Mouse (Mus musculus): ENCODE results near the gene Txnl4b. TPM values are rescaled to one million over a fixed set of nuclear protein-coding genes. Genes with fewer than 3 reads are reported as not detected.

Txnl4b gene
- 16.3 and 16.7 TPM in 2 replicates for polyA plus RNA-seq (2015; fragmentation: Nextera tagmentation; extraction: Ambion mirVana)

DNA sequence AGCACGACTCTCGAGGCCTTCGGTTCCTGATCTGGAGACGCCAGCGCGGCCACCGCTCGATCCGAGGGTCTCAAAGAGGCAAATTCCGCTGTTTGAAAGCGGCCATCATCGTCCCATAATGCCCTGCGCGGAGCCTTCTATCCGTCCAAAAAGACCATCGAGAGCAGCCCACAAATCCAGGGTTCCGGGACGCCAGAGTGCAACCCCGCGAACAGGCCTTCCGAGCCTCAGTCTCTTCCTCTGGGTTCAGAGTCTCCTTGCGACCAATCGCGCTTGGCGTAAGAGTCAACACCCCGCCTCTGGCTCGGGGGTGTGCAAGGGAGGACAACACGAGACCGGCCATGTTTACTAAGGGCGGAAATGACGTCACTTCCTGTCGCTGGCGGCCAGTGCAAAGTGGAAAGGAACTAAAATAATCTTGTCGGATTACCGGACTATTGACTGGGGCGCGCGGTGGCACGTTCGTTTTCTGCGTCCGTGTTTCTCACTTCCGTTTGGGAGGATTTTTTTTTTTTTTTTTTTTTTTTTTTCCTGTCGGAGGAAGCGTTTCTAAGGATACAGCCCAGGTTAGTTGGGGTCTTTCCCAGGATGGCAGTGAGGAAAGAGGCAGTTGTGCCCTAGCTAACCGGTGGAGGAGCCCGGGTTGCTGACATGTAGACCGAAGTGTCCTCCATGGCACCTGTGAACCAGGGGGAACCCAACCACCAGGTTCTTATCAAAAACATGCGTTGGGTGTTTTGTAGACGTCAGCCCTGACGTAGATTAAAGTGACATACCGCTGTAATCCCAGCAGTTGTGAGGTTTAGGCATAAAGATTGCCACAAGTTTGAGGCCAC lies at the start of gene Txnl4b, which contains the start of gene Dhx38:
Txnl4b (plus strand) TSS at position 395 of the 836 bp plus-strand sequence.
Dhx38 (minus strand) TSS at position 364 of the 836 bp plus-strand sequence.
- Histone ChIP-seq H3K9ac (ENCODE audit: low read length) (peak within 1 kb of the TSS; percentile 96), H3K36me3 (ENCODE audit: control insufficient read depth, insufficient read depth, low read length) (peaks cover 13% of the 10 kb centered on the region), H3K27ac (replicated peaks) (peak within 1 kb of the TSS; percentile 97), H3K27me3 (ENCODE audit: control insufficient read depth, insufficient read depth, low read length) (no peaks in the 10 kb centered on the region), H3K4me3 (ENCODE audit: low read depth, low read length) (peak within 1 kb of the TSS; percentile 88), H3K9me3 (ENCODE audit: control insufficient read depth, low read length) (no peaks in the 10 kb centered on the region), H3K4me1 (replicated peaks; ENCODE audit: control insufficient read depth, insufficient read depth) (no peaks in the 10 kb centered on the region; the same call in 1 of the 2 replicates), H3K4me2 (replicated peaks; ENCODE audit: low read depth) (peak within 1 kb of the TSS; percentile 78)
- ATAC-seq (ENCODE audit: low FRiP score, low TSS enrichment) = peak; percentile 100
- peak; percentile 80 for TF ChIP-seq EP300 (optimal IDR thresholded peaks at IDR 0.05)
- 0 out of 2 replicates have a peak, but pooled peaks have one; percentile 1 for TF ChIP-seq CTCF (IDR thresholded peaks at IDR 0.05; ENCODE audit: low read depth)
- WGBS = under 1% methylated on average over 52 of the region's 52 CpGs
- peak; percentile 98 for DNase-seq (ENCODE audit: low spot score)

DNA sequence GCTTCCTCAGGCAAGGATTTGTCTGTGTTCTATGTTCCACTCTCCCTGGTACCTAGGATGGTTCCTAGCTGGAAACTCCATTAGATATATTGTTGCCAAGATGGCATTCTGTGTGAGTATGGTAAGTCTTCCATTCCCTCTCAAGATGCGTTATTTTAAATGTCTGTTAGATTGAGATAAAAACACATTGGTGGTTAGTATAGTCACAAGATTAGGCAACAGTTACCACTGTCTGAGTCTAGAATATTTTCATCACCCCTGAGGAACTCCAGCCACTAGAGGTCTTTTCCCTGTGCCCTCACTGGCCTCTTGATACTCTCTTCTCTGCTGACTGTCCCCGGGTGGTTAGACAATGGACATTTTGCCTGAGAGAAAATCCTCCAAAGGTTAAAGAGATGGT lies 41.7 kb upstream of the Txnl4b start:
- no peaks in the 10 kb centered on the region for H3K4me1 ChIP-seq (replicated peaks; ENCODE audit: control insufficient read depth, insufficient read depth)
- TF ChIP-seq CTCF (IDR thresholded peaks at IDR 0.05; ENCODE audit: low read depth) (no peak), EP300 (optimal IDR thresholded peaks at IDR 0.05) (no peak)
- H3K27ac ChIP-seq (replicated peaks) = no peak overlapping the region
- DNase-seq (ENCODE audit: low spot score) = no peak
- no peak overlapping the region for H3K4me2 ChIP-seq (replicated peaks; ENCODE audit: low read depth)
- H3K27me3 ChIP-seq (ENCODE audit: control insufficient read depth, insufficient read depth, low read length) = no peaks in the 10 kb centered on the region
- WGBS = 68% methylated on average over 2 of the region's 2 CpGs
- no peaks in the 10 kb centered on the region for H3K9me3 ChIP-seq (ENCODE audit: control insufficient read depth, low read length)
- no peaks in the 10 kb centered on the region for H3K36me3 ChIP-seq (ENCODE audit: control insufficient read depth, insufficient read depth, low read length)
- ATAC-seq (ENCODE audit: low FRiP score, low TSS enrichment) = no peak
- H3K9ac ChIP-seq (ENCODE audit: low read length) = no peak overlapping the region
- no peak overlapping the region for H3K4me3 ChIP-seq (ENCODE audit: low read depth, low read length)

DNA sequence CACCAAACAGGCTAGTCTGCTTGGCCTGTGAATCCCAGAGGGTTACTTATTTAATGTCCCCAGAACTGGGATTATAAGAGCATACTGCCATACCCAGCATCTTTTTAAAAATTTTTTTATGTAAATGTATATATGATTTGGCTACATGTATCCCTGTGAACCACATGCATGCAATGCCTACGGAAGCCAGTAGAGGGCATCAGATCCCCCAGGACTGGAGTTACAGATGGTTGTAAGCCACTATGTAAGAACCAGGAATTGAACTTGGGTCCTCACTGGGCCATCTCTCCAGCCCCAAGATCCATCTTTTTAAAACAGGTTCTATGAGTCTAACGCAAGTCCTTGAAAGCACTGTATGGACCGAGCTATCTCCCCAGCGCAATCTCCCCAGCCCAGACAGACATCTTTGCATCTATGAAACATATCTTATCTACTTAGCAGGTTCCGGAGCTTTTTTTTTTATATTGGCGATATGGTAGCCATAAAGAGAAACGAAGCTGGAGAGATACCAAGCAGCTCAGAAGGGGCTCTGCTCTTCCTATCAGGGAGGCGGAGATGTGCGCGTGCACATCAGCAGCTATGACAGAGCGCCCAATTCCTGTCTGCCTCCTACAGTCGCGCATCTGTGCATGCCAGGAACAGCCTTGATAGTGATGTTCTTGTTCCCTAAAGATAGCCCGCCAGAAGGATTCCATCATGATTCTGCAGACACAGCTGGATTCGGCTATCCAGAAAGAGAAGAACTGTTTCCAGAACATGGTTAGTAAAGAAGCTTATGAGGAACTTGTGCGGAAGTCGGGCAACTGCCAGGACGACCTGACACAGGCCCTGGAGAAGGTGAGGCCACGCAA lies 30.3 kb upstream of the Txnl4b start:
- Histone ChIP-seq H3K27ac (replicated peaks) (no peak overlapping the region), H3K4me2 (replicated peaks; ENCODE audit: low read depth) (no peak overlapping the region), H3K4me3 (ENCODE audit: low read depth, low read length) (no peak overlapping the region), H3K9me3 (ENCODE audit: control insufficient read depth, low read length) (no peaks in the 10 kb centered on the region), H3K4me1 (replicated peaks; ENCODE audit: control insufficient read depth, insufficient read depth) (no peaks in the 10 kb centered on the region), H3K27me3 (ENCODE audit: control insufficient read depth, insufficient read depth, low read length) (no peaks in the 10 kb centered on the region), H3K9ac (ENCODE audit: low read length) (no peak overlapping the region), H3K36me3 (ENCODE audit: control insufficient read depth, insufficient read depth, low read length) (no peaks in the 10 kb centered on the region)
- DNase-seq (ENCODE audit: low spot score) (peak; percentile 47), ATAC-seq (ENCODE audit: low FRiP score, low TSS enrichment) (no peak)
- TF ChIP-seq CTCF (IDR thresholded peaks at IDR 0.05; ENCODE audit: low read depth) (peak; percentile 66), EP300 (optimal IDR thresholded peaks at IDR 0.05) (no peak)
- 81% methylated on average over 19 of the region's 19 CpGs for WGBS

DNA sequence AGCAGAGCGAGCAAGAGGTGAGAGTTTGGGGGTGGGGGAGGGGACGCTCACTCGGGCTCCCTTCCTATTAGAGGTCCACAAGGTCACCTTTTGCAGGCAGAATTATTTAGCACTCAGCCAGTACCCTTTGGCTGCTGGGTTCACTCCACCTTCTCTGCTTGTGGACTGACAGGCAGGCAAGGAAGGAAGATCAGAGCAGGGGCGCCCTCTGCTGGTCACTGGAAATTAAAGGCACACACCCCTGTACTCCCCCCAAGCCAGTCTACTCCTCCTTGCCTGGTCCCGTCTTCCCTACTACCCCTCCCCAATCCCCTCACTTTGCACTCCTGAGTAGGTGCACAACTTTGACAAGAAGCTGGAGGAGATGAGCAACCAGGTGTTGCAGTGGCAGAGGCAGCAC lies 29.0 kb upstream of the Txnl4b start:
- Histone ChIP-seq H3K27me3 (ENCODE audit: control insufficient read depth, insufficient read depth, low read length) (no peaks in the 10 kb centered on the region), H3K9me3 (ENCODE audit: control insufficient read depth, low read length) (no peaks in the 10 kb centered on the region), H3K9ac (ENCODE audit: low read length) (no peak overlapping the region), H3K36me3 (ENCODE audit: control insufficient read depth, insufficient read depth, low read length) (no peaks in the 10 kb centered on the region), H3K4me1 (replicated peaks; ENCODE audit: control insufficient read depth, insufficient read depth) (no peaks in the 10 kb centered on the region), H3K4me2 (replicated peaks; ENCODE audit: low read depth) (no peak overlapping the region), H3K27ac (replicated peaks) (no peak overlapping the region), H3K4me3 (ENCODE audit: low read depth, low read length) (no peak overlapping the region)
- TF ChIP-seq CTCF (IDR thresholded peaks at IDR 0.05; ENCODE audit: low read depth) (peak; percentile 86), EP300 (optimal IDR thresholded peaks at IDR 0.05) (no peak)
- 7% methylated on average over 4 of the region's 5 CpGs for WGBS
- ATAC-seq (ENCODE audit: low FRiP score, low TSS enrichment) (peak; percentile 79), DNase-seq (ENCODE audit: low spot score) (peak; percentile 84)

DNA sequence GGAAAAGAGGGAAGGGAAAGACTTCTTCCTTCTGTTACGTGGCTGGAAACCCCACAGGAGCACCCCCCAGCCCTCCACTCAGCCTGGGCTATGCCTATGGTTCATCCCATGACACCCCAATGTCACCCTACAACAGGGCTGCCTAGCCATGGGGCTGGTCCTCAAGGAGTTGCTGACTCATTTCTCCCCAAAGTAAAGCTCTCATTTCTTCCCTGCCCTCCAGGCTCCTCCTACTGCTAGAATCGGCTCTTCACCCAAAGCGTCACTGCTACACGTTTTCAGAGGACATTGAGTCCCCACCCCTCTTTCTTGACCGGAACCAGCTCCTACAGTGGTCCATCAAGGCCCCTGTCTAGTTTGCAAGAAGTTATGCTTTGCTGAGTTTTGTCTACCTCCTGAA lies 23.5 kb upstream of the Txnl4b start:
- DNase-seq (ENCODE audit: low spot score) (no peak), ATAC-seq (ENCODE audit: low FRiP score, low TSS enrichment) (no peak)
- H3K36me3 ChIP-seq (ENCODE audit: control insufficient read depth, insufficient read depth, low read length) = no peaks in the 10 kb centered on the region
- H3K27ac ChIP-seq (replicated peaks) = 0 out of 2 replicates have a peak overlapping the region, but pooled peaks have one; percentile 4
- no peaks in the 10 kb centered on the region for H3K4me1 ChIP-seq (replicated peaks; ENCODE audit: control insufficient read depth, insufficient read depth)
- no peak for TF ChIP-seq EP300 (optimal IDR thresholded peaks at IDR 0.05)
- TF ChIP-seq CTCF (IDR thresholded peaks at IDR 0.05; ENCODE audit: low read depth) = no peak
- 62% methylated on average over 5 of the region's 5 CpGs for WGBS
- H3K27me3 ChIP-seq (ENCODE audit: control insufficient read depth, insufficient read depth, low read length) = no peaks in the 10 kb centered on the region
- no peak overlapping the region for H3K4me3 ChIP-seq (ENCODE audit: low read depth, low read length)
- no peak overlapping the region for H3K4me2 ChIP-seq (replicated peaks; ENCODE audit: low read depth)
- H3K9ac ChIP-seq (ENCODE audit: low read length) = no peak overlapping the region
- no peaks in the 10 kb centered on the region for H3K9me3 ChIP-seq (ENCODE audit: control insufficient read depth, low read length)

Measured in stomach, postnatal 0 days (tissue).